Mouse (Mus musculus) thymus, postnatal 36 days (tissue): ENCODE data around the gene Akip1.
A peak's percentile ranks its signal among the peaks of the same experiment; 100 is the strongest.

ENCODE experiments used
- DNase-seq, 2 experiments: peaks; one replicate each; pipeline ENCODE4 v3.0.0; 2022; ENCODE audit warnings: mixed read lengths in 2 of 2

Gene Akip1

DNA sequence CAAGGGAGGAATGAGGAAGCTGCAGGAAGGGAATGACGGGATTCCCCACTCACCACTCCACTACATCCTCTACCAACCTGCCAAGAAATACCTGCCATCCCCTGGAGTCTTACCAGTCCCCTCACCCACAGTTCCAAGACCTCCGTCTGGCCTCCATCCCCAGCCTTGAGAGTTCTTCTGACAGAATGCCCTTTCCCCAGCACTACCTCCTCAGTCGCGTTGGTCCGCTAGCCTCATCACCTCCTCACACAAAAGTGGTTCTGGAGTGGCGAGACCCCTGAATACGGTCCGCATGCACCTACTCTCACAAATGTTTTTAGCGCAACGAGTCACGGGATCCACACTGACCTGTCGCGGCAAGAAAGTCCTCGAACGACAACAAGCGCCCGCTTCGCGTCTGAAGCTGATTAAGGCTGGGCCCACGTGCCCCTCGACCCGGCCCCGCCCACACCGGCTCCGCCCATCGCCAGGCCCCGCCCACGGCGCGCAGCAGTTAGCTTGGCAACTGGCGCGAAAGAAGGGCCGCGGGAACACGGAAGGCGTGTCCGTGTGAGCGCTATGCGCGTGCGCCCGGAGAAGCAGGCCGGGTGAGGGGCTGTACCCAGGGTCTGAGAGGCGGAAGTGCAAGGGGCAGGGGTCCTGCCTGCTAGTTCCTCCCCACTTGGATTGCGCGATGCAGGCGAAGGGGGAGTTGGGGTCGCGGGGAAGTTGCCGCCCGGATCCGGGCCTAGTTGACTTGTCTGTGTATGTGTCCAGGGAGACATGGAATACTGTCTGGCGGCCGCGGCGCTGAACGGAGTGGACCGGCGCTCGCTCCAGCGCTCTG, at the start of gene Akip1, which contains the start of gene St5:
TSS of gene Akip1 (plus strand) at position 501 of the 826 bp plus-strand sequence.
TSS of gene St5 (minus strand) at position 416 of the 826 bp plus-strand sequence.
- peak; percentile 97 for DNase-seq

DNA sequence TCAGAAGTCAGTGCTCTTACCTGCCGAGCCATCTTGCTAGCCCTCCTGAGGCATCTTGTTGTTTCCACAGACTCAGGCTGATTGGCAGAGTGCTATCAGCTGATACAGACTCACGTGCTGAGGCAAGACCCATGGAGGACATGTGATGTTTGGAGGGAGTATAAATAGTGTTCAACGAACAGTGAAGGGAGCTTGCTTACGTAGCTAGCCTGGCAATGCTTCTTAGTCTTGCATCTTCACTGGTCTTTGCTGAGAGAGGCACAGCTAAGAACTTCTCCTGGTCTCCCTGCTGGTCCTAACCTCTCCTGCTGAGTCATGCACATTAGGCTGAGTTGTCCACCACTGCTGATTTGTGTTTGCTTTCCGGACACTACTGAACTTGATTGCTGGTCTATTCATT, 48.6 kb upstream of the Akip1 start:
- DNase-seq, result no peak

DNA sequence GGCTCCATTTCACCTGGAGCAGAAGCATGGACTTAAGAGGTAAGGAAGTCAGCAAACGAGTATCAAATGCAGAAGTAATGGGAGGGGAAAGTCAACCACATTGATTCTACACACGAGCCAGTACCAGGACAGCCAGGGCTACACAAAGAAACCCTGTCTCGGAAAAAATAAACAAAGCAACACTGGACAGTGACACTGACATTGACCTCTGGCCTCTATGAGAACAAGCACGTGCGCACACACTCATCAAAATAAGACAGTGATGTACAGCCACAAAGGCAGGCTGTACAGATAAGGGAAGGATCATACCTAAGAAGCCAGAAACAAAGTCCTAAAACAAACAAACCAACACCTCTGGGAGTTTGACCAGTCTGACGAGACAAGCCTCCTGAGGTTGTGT, 45.6 kb upstream of the Akip1 start:
- no peak for DNase-seq

DNA sequence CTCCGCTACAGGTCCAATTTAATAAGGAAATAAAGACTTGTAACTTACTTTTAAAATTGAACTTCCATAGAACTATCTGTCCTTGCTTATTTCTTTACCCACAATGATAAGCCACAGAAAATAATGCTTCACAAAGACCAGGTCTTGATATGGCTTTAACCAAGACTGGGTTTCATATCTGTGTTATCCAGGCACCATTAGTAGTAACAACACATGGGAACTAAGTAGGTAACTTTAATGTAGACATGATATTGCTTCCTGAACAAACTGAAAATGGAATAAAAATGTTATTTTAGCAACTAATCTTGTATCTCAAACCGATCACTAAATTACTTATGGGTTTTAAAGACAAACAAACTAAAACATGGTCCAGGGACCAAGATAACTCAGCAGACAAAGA, 44.2 kb upstream of the Akip1 start:
- DNase-seq, result no peak

DNA sequence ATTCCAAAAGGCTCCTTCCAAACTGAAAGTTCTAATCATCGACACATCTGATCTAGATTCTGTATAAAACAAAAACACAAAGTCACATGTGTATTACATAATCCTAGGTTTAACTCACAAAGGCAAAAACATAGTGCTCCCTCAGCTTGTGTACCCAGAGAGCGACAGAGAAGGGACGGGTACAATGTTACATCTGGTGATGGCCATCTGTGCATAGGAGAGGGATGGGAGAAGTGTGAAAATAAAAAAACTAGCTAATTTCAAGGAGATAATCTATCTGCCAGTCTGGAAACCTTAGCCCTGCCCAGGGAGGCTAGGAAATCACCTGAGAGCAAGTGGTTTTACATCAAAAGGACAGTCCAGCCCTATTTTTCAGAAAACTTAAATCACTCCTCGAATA, 40.9 kb upstream of the Akip1 start:
- DNase-seq, result no peak

DNA sequence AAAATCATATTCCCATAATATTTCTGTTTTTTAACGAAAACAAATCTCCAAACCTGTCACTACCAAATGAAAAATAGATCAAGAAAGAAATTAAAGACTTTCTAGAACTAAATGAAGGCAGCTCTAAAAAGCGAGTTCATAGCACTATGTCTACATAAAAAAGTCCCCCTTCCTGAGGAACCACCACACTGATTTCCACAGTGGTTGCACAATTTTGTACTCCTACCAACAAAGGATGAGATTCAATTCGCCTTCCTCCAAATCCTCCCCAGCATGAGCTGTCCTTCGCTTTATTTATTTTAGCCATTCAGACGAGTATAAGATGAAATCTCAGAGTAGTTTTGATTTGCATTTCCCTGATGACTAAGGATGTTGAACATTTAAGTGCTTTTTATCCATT, 36.8 kb upstream of the Akip1 start:
- DNase-seq, result no peak

DNA sequence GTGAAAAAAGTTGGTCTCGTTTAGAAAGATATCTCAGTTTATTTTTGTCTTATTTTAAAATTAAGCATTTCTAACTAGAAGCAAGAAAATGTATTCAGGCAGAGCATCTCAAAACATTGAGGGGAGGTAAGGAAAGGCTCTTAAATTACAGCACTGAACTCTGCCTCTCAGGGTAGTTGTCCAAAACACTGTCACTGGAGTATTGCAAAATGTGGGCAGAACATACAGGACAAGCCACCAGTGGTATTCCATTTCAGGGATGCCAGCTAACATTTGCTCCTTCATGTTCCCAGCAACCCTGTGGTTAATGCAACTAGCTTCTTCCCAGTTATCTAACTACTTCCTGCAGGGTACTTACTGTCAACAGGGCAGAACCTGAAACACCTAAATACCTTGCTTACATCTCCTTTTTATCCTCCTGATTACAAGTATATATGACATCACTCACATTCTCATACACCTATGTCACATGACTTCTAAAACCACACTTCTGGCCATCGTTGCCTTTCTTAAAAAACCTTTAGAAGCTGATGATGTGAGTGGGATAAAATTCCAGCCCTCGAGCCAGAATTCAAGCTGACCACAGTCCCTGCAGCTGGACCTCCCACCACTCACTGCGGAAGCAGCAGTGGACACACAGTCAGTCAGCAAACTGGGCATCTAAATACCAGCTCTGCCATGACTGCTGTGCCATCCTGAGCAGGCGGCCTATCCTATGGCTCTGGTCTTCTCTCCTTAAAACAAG, 33.9 kb upstream of the Akip1 start:
- DNase-seq, result no peak

DNA sequence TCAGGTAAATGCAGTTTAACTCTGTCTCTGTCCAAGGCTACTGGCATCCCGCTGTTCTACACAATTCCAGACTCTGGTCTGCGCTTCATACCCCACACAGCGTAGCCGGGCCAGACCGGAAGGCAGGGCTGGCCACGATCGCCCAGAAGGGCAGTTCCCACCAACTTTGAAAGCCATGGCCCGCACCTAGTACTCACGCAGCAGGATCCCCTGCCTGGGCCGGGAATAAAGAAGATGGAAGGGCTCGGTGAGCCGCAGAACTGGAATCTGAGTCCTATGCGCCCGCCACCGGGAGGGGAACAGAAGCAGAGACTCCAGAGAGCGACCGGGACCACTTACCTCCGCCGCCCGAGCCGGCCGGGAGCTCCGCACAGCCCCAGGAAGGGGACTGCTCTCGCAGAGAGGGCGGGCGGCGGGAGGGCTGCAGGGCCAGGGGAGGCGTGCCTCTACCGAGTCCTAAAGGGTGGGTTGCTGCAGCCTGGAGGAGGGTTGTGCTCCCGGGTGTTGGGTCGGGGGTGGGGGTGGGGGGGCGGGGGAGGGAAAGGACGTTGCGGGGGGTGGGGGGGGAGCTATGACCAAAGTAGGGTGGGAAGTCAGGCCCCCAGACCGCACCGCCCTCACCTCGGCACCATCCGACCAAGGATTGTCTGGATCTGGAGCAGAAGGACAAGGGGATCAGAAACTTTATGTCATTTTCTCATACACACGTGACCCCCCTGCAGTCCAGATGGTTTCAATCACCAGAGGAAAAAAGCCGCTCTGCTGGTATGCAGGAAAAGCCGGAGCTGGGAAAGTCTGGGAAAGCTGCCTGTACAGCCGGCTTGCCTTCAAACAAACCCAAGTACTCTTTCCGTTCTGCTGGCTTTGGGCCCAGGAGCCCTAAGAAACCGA, 31.7 kb upstream of the Akip1 start:
- DNase-seq, result peak; percentile 4 to 24

DNA sequence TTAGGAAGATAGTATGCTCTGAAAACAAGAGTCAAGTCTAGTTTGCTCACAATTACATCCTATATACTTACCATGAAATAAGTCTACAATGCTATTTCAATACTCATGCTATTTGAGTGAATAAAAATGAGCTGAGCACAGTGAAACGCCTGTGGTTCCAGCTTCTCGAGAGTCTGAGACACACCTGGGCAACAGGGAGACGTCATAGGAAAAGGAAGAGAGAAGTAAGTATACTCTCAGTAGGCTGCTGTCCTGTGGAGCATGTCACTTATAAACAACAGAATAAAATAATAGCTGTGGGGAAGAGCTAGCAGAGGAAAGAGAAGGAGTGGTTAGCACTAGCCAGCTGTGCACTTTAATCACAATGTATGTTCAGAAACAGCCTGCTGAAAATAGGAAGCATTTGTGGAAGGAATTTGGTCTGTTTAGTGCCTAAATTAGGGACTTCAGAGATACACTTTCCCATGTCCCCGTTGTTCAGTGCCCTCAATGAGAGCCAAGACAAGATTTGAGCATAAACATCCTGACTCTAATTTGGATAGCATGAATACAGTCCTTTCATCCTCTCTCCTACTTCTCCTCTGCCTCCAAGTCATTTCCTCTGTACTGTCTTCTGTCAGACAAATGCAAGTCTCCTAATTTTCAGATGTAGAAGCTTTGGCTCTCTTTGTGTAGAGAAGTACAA, 28.4 kb upstream of the Akip1 start:
- no peak for DNase-seq

DNA sequence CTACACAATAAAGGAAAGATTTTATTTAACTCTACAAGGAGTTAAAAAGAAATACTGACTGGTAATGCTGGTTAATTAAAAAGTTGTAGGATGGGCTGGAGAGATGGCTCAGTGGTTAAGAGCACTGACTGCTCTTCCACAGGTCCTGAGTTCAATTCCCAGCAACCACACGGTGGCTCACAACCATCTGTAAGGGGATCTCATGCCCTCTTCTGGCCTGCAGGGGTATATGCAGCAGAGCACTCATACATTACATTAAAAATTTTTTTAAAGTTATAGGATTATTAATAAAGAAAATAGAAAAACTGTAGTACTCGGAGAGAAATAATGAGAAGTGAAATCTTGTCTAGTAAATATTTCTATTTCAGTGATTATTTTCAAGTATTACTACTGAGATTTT, 23.2 kb upstream of the Akip1 start:
- DNase-seq, result no peak

DNA sequence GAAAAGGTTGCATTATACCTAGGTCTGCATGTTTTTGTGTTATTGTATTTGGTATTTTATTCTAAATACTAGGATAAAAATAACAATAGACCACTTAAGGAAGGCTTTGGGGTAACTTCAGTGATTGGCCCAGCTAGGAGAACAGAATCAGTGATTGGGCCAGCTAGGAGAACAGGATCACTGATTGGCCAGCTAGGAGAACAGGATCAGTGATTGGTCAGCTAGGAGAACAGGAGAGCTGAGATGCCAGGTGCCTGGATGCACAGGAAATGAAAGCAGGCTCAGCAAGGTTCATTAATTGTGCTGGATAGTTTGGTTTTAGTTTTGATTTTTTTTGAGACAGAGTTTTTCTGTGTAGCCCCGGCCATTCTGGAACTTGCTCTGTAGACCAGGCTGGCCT, 22.6 kb upstream of the Akip1 start:
- DNase-seq, result no peak

DNA sequence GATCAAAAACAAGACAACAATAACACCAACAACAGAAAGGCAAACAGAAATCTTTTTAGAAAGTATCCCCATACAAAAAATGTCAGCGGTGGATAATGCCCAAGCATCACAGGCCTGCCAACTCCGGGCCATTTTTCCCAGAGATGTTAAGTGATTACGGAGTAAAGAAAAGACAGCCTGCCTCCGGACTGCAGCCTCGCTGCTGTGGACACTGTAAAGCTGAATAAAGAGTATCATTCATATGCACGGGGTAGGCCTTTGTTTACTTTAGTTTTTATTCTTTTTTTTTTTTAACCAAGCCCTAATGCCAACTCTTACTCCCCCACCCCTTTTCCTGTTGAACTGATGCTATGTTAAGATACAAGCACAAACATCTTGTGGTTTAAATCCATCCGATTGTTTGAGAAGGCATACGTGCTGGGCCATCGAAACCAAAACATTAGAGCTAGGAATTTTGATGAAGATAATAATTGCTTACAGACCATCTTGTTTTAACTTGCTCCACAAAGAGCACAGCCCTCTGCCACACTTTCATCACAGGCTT, 16.8 kb upstream of the Akip1 start:
- no peak for DNase-seq

DNA sequence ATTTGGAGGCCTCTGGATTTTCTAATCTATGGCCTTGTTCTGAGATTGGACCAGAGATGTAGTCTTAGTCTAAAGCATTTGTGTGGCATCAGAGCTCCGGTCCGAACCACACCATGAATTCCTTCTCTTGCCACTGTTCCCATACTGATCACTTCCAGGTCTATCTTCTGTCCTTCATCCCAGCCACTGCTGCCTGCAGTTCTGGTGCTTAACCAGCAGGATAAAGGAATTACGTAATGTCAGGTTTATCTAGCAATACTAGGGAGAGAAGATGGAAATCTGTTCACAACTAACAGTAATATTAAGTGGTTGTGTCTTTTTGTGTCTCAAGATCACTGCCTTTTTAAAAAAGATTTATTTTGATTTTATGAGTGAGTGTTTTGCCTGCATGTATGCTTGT, 13.4 kb upstream of the Akip1 start:
- no peak for DNase-seq

DNA sequence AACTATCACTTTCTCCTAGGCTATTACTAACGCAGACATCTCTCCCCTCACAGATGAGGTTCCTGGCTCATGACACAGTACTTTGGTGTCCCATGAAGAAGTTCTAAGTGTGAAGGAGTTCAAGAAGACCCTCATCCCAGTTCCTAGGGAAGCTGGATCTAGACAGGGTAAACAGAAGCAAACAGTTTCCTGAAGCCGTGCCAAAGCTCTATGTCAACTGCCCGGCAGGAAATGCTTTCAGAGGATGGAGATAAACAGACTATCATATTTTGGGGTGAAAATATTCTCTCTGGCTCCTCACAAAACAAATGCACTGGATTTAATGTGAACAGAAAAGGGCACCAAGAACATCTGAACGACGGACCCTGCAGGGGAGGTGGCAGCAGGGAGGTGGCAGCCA, 12.5 kb upstream of the Akip1 start:
- no peak for DNase-seq

DNA sequence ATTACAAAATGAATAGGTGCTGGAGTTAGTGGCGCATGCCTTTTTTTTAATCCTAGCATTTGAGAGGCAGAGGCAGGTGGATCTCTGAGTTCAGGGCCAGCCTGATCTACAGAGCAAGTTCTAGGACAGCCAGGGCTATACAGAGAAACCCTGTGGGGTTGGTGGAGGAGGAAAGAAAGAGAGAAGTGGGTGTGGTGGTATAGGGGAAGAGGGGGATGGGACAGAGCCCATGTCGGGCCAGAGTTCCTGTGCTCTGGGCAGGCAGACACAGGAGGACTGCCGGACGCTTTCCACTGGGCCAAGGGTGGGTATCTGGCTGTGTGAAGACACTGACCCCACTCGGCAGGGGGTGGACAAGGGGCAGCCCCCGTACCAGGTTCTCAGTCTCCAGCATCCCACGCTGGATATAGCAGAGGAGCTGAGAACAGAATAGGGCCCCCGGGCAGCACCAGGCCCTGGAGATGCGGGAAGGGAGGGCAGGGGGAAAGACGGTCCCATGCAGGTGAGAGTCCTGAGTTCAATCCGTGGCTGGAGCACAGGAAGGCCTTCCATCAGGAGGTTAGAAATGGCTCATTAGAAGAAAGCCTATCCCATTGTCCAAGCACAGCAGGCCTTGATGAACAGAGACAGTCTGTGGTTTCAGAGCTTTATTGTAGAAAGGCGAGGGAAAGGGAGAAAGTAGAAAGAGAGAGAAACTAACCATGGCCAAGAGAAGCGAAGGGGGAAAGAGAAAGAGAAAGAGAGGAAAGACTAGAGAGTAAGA, 8.7 kb upstream of the Akip1 start:
- DNase-seq, result no peak

DNA sequence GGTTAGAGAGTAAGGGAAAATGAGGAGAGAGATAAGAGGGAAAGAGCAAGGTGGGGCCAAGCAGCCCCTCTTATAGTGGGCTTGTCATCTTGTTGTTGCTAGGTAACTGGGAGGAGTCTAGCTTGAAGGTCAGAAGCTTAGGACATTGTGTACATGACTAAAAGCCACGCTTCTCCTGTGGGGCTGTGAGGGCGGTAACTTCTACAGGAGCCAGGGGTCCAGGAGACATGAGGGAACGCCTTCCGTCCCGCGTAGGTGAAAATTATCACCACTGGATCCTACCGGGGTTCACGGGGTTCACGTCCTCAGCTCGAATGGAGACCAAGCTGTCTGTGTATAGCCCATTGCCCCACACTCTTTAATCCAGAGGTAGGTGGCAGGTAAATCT, 8.2 kb upstream of the Akip1 start:
- no peak for DNase-seq

DNA sequence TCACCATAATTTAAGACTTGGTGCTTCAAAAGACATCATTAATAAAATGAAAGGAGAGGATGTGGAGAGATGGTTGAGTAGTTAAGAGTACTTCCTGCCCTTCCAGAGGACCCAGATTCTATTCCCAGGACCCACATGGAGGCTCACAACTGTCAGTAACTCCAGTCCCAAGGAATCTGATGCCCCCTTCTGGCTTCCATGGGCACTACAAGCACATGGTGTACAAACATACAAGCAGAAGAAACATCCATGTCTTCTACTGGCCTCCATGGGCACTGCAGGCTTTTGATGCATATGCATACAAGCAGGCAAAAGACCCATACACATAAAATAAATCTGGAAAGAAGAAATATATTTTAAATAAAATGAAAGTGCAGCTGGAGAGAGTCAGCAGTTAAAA, 3.3 kb upstream of the Akip1 start:
- no peak for DNase-seq

DNA sequence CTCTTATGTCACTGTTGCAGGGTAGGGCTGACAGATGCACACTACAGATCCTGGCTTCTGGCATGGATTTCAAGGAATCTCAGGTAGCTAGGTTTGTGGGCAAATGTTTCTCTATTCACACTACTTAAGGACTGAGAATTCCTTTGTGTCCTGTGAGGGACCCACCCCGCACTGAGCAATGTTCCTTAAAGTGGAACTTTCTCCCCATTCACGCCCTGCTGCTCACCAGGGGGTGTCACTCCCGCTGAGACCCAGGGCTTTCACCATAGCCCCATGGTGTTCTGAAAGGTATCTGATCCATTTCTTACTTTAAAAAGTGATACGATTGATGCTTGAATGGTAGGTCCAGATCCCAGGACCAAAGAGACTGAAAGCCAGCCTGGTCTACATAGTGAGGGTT, 769 bp upstream of the Akip1 start:
- no peak for DNase-seq

DNA sequence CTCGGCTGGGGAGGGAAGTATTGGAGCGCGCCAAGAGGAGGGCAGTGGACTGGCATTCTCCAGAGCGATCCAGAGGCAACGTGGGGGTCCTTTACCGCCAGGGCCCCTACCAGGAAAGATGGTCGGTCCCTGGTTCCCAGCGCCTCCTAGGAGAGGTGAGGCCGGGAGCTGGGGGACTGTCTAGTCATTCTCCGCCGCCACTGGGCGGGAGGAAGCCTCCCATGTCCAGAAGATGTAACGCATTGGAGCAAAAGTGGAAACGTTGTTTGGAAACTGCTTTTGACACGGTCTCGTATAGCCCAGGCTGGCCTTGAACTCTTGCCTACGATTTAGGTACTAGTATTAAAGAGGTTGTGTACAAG, 507 bp downstream of the Akip1 start:
- DNase-seq, result no peak

DNA sequence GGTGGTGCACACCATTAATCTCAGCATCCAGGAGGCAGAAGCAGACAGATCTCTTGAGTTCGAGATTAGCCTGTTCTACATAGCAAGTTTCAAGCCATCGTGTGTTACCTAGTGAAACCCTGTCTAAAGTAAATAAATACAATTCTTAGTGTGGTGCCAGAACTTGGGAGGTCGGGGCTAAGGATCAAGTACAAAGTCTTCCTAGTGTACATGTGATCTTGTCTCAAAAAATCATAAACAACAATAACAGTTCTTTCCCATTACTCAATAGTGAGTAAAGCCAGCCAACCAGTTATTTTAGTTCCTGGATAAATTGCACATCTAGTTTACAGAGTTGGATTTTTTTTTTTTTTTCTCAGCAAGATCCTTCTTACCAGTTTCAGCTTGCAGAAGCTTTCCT, 971 bp downstream of the Akip1 start:
- DNase-seq, result no peak

DNA sequence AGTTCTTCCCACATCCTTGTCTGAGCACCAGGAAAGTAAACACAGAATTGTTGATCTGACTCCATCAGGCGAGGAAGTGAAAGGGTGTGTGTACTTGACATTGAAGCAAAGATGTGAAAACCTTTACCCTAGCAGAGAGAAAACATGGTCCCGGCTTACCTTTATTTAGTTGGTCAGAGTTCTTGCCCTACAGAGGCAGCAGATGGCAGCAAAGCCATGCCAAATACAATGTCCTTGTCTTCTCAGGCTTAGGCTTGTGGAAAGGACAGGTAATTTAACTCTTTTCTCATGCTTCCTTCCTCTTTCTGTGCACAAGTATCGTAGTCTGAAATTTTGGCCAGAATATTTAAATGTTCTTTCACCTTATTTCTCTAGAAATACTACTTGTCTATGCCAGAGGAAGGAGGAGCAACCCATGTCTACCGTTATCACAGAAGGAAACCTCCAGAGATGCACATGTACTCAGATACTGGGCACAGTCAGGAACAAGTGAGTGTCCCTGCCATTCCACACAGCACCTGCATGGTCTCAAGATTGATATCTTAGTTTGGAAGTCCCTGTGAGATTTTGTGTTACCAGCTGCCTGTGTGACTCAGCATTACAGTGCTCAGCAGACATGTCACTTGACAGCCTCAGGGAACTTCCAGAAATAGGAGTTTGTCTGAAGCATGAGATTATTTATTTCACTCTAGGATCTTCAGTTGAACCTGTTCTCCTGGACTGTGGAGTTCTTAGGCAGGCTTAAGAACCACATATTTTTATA, 3.7 kb downstream of the Akip1 start:
- DNase-seq, result peak; percentile 34 to 45
